Mouse (Mus musculus) testis, adult 2 months (tissue): ENCODE data around the gene Odr4.

Source experiments
- CTCF ChIP-seq: fragments of 200-500 bp; IDR thresholded peaks from 2 replicates; pipeline ENCODE4 v1.5.1; 2012; ENCODE audit warnings: low read depth, mild to moderate bottlenecking, inconsistent platforms, low read length, moderate library complexity; ENCODE audit not compliant: control insufficient read depth, insufficient read depth, insufficient replicate concordance
- POLR2A ChIP-seq: fragments of 200-500 bp; IDR thresholded peaks from 2 replicates; pipeline ENCODE4 v1.6.1; 2012; ENCODE audit warnings: low read depth, mild to moderate bottlenecking, inconsistent platforms, low read length, moderate library complexity; ENCODE audit not compliant: control insufficient read depth

DNA sequence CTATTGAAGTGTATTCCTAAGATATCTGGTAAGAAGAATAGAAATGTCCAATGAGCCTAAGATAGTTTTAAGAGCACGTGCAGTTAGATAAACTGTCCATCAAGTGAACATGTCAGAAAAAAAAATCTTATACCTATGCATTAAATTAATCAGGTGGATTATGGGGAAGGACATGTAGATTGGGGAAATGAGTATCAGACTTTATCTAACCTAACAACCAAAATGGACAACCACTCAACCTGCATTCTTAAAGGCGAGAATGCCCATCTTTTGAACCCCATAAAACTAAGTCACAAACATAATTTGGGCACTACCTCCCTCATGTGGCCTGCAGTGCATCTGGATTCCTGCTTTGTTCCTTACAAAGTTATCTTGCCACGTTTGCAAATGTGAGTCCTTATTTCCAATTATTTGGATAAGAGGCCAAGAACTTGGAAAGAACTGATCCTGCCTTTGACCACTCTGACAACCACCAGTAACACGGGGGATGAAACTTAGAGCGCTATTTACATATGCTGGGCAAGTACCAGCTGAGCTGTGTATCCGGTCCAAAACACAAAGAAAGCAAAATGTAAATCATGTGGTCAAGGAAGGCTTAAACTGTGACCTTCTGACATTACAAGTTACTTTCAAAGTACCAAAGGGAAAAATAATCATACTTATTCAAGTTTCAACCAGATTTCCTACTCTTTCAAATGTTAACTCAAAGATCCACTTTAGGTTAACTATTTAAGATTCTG is 3.3 kb downstream of the Odr4 start:
- TF ChIP-seq POLR2A (no peak), CTCF (no peak)
